Mouse (Mus musculus): ENCODE measurements at regions not wholly inside any gene's neighbourhood (a gene's known extent, or its start where the extent isn't known, plus 50 kb on each side); places are given as distances from the start of the nearest gene placed in this dataset.

DNA sequence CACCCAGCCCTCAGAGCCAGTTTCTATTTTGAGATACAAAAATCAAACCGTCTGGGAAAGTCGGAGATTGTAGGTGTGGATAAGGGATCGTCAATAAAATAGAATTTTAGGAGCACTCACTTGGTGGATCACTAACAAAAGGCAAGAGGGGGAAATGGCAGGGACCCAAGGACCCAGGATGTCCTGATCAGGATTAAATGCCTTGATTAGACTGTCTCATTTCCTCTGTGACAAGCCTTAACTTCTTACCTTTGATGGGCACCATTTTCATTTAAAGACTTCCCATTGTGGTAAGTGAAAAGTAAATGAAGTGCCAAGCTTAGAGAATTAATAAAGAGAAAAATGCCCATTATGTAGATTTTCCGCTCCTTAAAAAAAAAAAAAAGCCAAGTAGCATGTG, 238.0 kb upstream of the Mpped2 start:
- no peak for DNase-seq (ENCODE audit: low spot score in 2 of 2)

GRCm38 (mm10) chr2:106455972-106456371, 237.1 kb upstream of the Mpped2 start:
- DNase-seq (ENCODE audit: low spot score in 2 of 2), result no peak

DNA sequence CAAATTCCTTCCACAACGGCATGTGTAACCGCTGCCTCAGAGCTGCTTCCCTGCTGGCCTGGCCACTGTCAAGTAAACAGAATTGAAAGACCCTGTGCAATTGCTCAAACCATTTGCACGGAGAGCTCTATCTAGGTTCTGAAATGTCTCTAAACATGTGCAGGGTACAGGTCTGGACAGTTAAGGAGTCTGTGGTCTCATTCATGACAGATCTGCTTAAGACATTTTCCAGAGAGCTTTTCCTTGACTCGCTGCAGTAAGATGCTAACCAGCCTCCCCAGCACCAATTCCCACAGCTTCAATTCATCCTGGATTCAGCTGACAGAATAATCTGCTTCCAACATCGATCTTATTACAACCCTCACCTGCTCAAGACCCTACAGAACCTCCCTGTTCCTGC, 235.1 kb upstream of the Mpped2 start:
- no peak for DNase-seq (ENCODE audit: low spot score in 2 of 2)

- no peak for DNase-seq (ENCODE audit: low spot score in 2 of 2)
Measured at GRCm38 (mm10) chr2:106461021-106461420, 232.0 kb upstream of the Mpped2 start.

- no peak for DNase-seq (ENCODE audit: low spot score in 2 of 2)
Measured at GRCm38 (mm10) chr2:106461490-106461889, 231.6 kb upstream of the Mpped2 start.

DNA sequence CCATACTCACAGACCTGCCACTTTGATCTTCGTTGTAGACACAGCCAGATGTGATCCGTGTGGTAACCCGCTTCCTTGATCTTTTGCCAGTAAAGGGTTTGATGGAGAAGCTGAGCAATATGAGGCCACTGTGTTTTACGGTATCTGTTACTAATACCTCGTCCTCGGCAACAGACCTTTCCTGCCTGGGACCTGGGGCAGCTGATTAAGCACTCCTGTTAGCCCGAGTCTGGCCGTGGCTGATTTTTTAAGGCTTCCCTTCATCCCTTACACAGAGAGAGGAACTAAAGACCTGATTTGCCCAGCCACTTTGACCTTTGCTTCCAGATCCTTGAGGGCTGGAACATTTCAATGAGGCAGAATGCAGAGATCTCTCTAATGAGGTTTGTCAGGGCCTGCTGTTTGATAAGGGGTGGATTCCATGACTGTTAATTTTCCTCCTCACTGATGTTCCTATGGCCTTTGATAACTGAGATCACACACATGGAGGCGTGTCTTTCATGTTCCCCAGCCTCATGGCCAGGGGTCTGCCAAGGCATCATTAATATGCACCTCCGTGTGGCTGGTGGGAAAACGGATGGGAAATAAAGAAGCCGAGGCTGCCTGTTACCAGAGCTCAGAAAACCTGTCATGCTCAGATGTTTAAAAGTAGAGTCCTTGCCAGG, 231.0 kb upstream of the Mpped2 start:
- DNase-seq (ENCODE audit: low spot score in 2 of 2), result no peak

GRCm38 (mm10) chr2:106465055-106465454, 228.0 kb upstream of the Mpped2 start:
- DNase-seq (ENCODE audit: low spot score in 2 of 2), result no peak

- no peak for DNase-seq (ENCODE audit: low spot score in 2 of 2)
Measured at GRCm38 (mm10) chr2:106465831-106466230, 227.2 kb upstream of the Mpped2 start.

DNA sequence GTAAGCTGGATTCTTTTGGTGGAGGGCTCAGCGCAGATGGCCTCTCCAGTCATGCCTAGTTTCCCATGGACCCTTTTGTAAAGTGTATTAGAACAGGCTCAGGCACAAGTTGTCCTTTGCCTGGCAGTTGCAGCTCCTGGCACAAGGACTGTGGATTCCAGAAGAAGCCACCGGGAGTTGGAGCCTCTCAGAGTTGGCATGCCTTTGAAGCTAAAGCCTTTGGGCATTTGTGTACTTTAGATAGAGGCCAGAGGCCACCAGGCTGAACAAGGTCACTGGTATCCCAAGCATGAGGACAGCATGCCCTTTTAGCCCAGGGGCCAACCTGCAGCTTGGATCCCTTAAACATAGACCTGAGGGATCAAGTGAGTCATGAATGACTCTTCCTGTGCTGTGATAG, 223.9 kb upstream of the Mpped2 start:
- DNase-seq (ENCODE audit: low spot score in 2 of 2), result no peak

- DNase-seq (ENCODE audit: low spot score in 2 of 2), result no peak
Measured at GRCm38 (mm10) chr2:106473458-106473857, 219.6 kb upstream of the Mpped2 start.

GRCm38 (mm10) chr2:106477991-106478390, 215.1 kb upstream of the Mpped2 start:
- no peak for DNase-seq (ENCODE audit: low spot score in 2 of 2)

GRCm38 (mm10) chr2:106487335-106488082, 205.6 kb upstream of the Mpped2 start:
- no peak for DNase-seq (ENCODE audit: low spot score in 2 of 2)

DNA sequence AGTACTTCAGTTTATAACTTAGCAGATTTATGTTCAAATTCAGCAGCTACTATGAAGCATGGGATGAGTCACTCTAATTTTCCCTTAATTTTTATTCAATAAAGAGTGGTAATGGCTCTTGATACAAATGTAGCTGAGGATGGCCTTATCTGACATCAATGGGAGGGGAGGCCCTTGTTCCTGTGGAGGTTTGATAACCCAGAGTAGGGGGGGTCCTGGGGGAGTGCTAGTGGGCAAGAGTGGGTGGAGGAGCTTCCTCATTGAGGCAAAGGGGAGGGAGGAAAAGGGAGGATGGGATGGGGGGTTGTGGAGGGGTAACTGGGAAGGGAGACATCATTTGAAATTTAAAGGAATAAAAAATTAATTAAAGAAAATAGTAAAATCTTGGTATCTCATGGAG, 194.3 kb upstream of the Mpped2 start:
- no peak for DNase-seq (ENCODE audit: low spot score in 2 of 2)

GRCm38 (mm10) chr2:106499227-106499928, 193.7 kb upstream of the Mpped2 start:
- DNase-seq (ENCODE audit: low spot score in 2 of 2), result no peak

GRCm38 (mm10) chr2:106504933-106505420, 188.1 kb upstream of the Mpped2 start:
- DNase-seq (ENCODE audit: low spot score in 2 of 2), result no peak

- no peak for DNase-seq (ENCODE audit: low spot score in 2 of 2)
Measured at GRCm38 (mm10) chr2:106511889-106512288, 181.2 kb upstream of the Mpped2 start.

GRCm38 (mm10) chr2:106512338-106513024, 180.6 kb upstream of the Mpped2 start:
- no peak for DNase-seq (ENCODE audit: low spot score in 2 of 2)

- DNase-seq (ENCODE audit: low spot score in 2 of 2), result no peak
Measured at GRCm38 (mm10) chr2:106513025-106513386, 180.1 kb upstream of the Mpped2 start.

GRCm38 (mm10) chr2:106517224-106517623, 175.8 kb upstream of the Mpped2 start:
- no peak for DNase-seq (ENCODE audit: low spot score in 2 of 2)

GRCm38 (mm10) chr2:106522961-106523360, 170.1 kb upstream of the Mpped2 start:
- DNase-seq (ENCODE audit: low spot score in 2 of 2), result no peak

GRCm38 (mm10) chr2:106527008-106527407, 166.1 kb upstream of the Mpped2 start:
- DNase-seq (ENCODE audit: low spot score in 2 of 2), result no peak

Data from adrenal gland, adult 18-20 months (tissue).